Mouse (Mus musculus): ENCODE results near the gene Prmt7. TPM values are rescaled to one million over a fixed set of nuclear protein-coding genes. Genes with fewer than 3 reads are reported as not detected.

Prmt7 gene
- total and polyA plus RNA-seq, 3 experiments = 63.3 to 74.5 TPM; not detected in 1

- no peak for TF ChIP-seq ZC3H11A (IDR thresholded peaks at IDR 0.05; ENCODE audit: low read depth, low read length)
- 0 out of 6 replicates have a peak, but pooled peaks of 1 of the 3 experiments have one; percentile 0 for TF ChIP-seq CTCF (IDR thresholded peaks at IDR 0.05 in 2 of 3, conservative IDR thresholded peaks at IDR 0.05 in 1 of 3; ENCODE audit: control insufficient read depth in 1 of 3, insufficient read depth in 1 of 3, low read depth in 2 of 3, low read length in 3 of 3, poor library complexity in 1 of 3, severe bottlenecking in 1 of 3)
- peak; percentile 94 for TF ChIP-seq HCFC1 (IDR thresholded peaks at IDR 0.05; ENCODE audit: low read depth, low read length)
Observed at GRCm38 (mm10) chr8:106210821-106211345, at the start of gene Prmt7, which contains the start of gene Slc7a6os (continued).

GRCm38 (mm10) chr8:106163251-106163650 lies 47.5 kb upstream of the Prmt7 start:
- H3K27me3 ChIP-seq (ENCODE audit: control insufficient read depth in 1 of 2, insufficient read depth in 2 of 2, low read length in 2 of 2) = no peaks in the 10 kb centered on the region
- peaks cover 0 to 8% of the 10 kb centered on the region in 2 experiments; a peak in 2 of 4 replicates for H3K36me3 ChIP-seq (ENCODE audit: control insufficient read depth in 1 of 2, insufficient read depth in 2 of 2, low read length in 2 of 2)

GRCm38 (mm10) chr8:106165460-106165859 lies 45.3 kb upstream of the Prmt7 start:
- Histone ChIP-seq H3K4me1 (ENCODE audit: control insufficient read depth in 1 of 2, insufficient read depth in 2 of 2, low read length in 2 of 2) (peaks cover 3 to 14% of the 10 kb centered on the region in 2 experiments; a peak in 2 of 4 replicates), H3K27ac (ENCODE audit: control insufficient read depth, low read depth, low read length) (no peak overlapping the region), H3K79me2 (ENCODE audit: control insufficient read depth, insufficient read depth, low read length, poor library complexity) (peaks cover 17% of the 10 kb centered on the region), H3K36me3 (ENCODE audit: control insufficient read depth in 1 of 2, insufficient read depth in 2 of 2, low read length in 2 of 2) (peaks cover 0 to 13% of the 10 kb centered on the region in 2 experiments; a peak in 2 of 4 replicates), H3K4me3 (ENCODE audit: control insufficient read depth in 1 of 2, insufficient read depth in 1 of 2, low read depth in 2 of 2, low read length in 2 of 2) (no peak overlapping the region), H3K9me3 (replicated peaks; ENCODE audit: insufficient read depth, low read length) (no peaks in the 10 kb centered on the region), H3K27me3 (ENCODE audit: control insufficient read depth in 1 of 2, insufficient read depth in 2 of 2, low read length in 2 of 2) (no peaks in the 10 kb centered on the region), H3K9ac (ENCODE audit: control insufficient read depth, low read depth, low read length, poor library complexity, severe bottlenecking) (no peak overlapping the region)
- TF ChIP-seq SIN3A (IDR thresholded peaks at IDR 0.05; ENCODE audit: low read length) (peak; percentile 52), HCFC1 (IDR thresholded peaks at IDR 0.05; ENCODE audit: low read depth, low read length) (peak; percentile 35; the same call in 1 of the 2 replicates), ZC3H11A (IDR thresholded peaks at IDR 0.05; ENCODE audit: low read depth, low read length) (peak; percentile 68), MYC (IDR thresholded peaks at IDR 0.05; ENCODE audit: low read depth, low read length) (peak; percentile 76; the same call in 1 of the 2 replicates), ZNF384 (IDR thresholded peaks at IDR 0.05; ENCODE audit: low read depth, low read length) (no peak), CTCF (IDR thresholded peaks at IDR 0.05 in 2 of 3, conservative IDR thresholded peaks at IDR 0.05 in 1 of 3; ENCODE audit: control insufficient read depth in 1 of 3, insufficient read depth in 1 of 3, low read depth in 2 of 3, low read length in 3 of 3, poor library complexity in 1 of 3, severe bottlenecking in 1 of 3) (peak; percentile 79 to 92 (median 90)), MXI1 (IDR thresholded peaks at IDR 0.05; ENCODE audit: low read depth, low read length) (peak; percentile 57), RAD21 (IDR thresholded peaks at IDR 0.05; ENCODE audit: low read depth, low read length) (peak; percentile 72), TBP (IDR thresholded peaks at IDR 0.05; ENCODE audit: low read depth, low read length) (peak; percentile 71; the same call in 1 of the 2 replicates), SMC3 (IDR thresholded peaks at IDR 0.05; ENCODE audit: low read depth, low read length) (peak; percentile 79), TAL1 (IDR thresholded peaks at IDR 0.05; ENCODE audit: low read length) (no peak)
- peak; percentile 80 for DNase-seq (ENCODE audit: low read depth, low spot score)

More at GRCm38 (mm10) chr8:106163251-106163650, 47.5 kb upstream of the Prmt7 start:
- Histone ChIP-seq H3K9ac (ENCODE audit: control insufficient read depth, low read depth, low read length, poor library complexity, severe bottlenecking) (no peak overlapping the region), H3K4me3 (ENCODE audit: control insufficient read depth in 1 of 2, insufficient read depth in 1 of 2, low read depth in 2 of 2, low read length in 2 of 2) (no peak overlapping the region), H3K9me3 (replicated peaks; ENCODE audit: insufficient read depth, low read length) (no peaks in the 10 kb centered on the region), H3K4me1 (ENCODE audit: control insufficient read depth in 1 of 2, insufficient read depth in 2 of 2, low read length in 2 of 2) (peaks cover 3 to 8% of the 10 kb centered on the region in 2 experiments; a peak in 3 of 4 replicates), H3K27ac (ENCODE audit: control insufficient read depth, low read depth, low read length) (no peak overlapping the region), H3K79me2 (ENCODE audit: control insufficient read depth, insufficient read depth, low read length, poor library complexity) (no peaks in the 10 kb centered on the region; the same call in 1 of the 2 replicates)
- DNase-seq (ENCODE audit: low read depth, low spot score) = no peak
- TF ChIP-seq ZNF384 (IDR thresholded peaks at IDR 0.05; ENCODE audit: low read depth, low read length) = no peak
- no peak for TF ChIP-seq MYB (IDR thresholded peaks at IDR 0.05; ENCODE audit: low read depth, low read length)
- no peak for TF ChIP-seq CTCF (IDR thresholded peaks at IDR 0.05 in 2 of 3, conservative IDR thresholded peaks at IDR 0.05 in 1 of 3; ENCODE audit: control insufficient read depth in 1 of 3, insufficient read depth in 1 of 3, low read depth in 2 of 3, low read length in 3 of 3, poor library complexity in 1 of 3, severe bottlenecking in 1 of 3)
- TF ChIP-seq NRF1 (IDR thresholded peaks at IDR 0.05; ENCODE audit: insufficient read depth, low read depth, low read length, poor library complexity, severe bottlenecking) = no peak
- TF ChIP-seq MXI1 (IDR thresholded peaks at IDR 0.05; ENCODE audit: low read depth, low read length) = no peak
- no peak for TF ChIP-seq GABPA (IDR thresholded peaks at IDR 0.05; ENCODE audit: low read depth, low read length)
- TF ChIP-seq MYC (IDR thresholded peaks at IDR 0.05; ENCODE audit: low read depth, low read length) = no peak
- no peak for TF ChIP-seq E2F4 (IDR thresholded peaks at IDR 0.05; ENCODE audit: borderline replicate concordance, low read depth, low read length)
- no peak for TF ChIP-seq RAD21 (IDR thresholded peaks at IDR 0.05; ENCODE audit: low read depth, low read length)
- no peak for TF ChIP-seq ZMIZ1 (IDR thresholded peaks at IDR 0.05; ENCODE audit: low read depth, low read length)
- no peak for TF ChIP-seq POLR2AphosphoS5 (IDR thresholded peaks at IDR 0.05; ENCODE audit: borderline replicate concordance, low read depth, low read length)
- no peak for TF ChIP-seq HCFC1 (IDR thresholded peaks at IDR 0.05; ENCODE audit: low read depth, low read length)
- TF ChIP-seq USF1 (IDR thresholded peaks at IDR 0.05; ENCODE audit: low read depth, low read length) = no peak
- no peak for TF ChIP-seq ZKSCAN1 (IDR thresholded peaks at IDR 0.05; ENCODE audit: low read depth, low read length)
- no peak for TF ChIP-seq BHLHE40 (IDR thresholded peaks at IDR 0.05; ENCODE audit: borderline replicate concordance, low read depth, low read length)
